Mouse (Mus musculus): Measurements from ENCODE around the gene Ltbp1. TPM values are rescaled to one million over a fixed set of nuclear protein-coding genes. Genes with fewer than 3 reads are reported as not detected.
A peak's percentile ranks its signal among the peaks of the same experiment; 100 is the strongest.

Gene Ltbp1
- total and polyA plus RNA-seq, 3 experiments: 2.3 to 6.4 (median 2.5) TPM

GRCm38 (mm10) chr17:75436819-75437218 is 431.5 kb downstream of the Ltbp1 start (continued):
- TF ChIP-seq KAT2A (IDR thresholded peaks at IDR 0.05; ENCODE audit: insufficient replicate concordance, low read length): no peak
- TF ChIP-seq IRF4 (IDR thresholded peaks at IDR 0.05; ENCODE audit: low read depth, low read length): no peak; the same call in 1 of the 2 replicates
- TF ChIP-seq USF1 (IDR thresholded peaks at IDR 0.05; ENCODE audit: low read depth, low read length): no peak
- no peak; the same call in 1 of the 2 replicates for TF ChIP-seq POLR2A (IDR thresholded peaks at IDR 0.05; ENCODE audit: low read depth, low read length)
- peak; percentile 28; the same call in 1 of the 2 replicates for TF ChIP-seq MAFK (IDR thresholded peaks at IDR 0.05; ENCODE audit: insufficient replicate concordance, low read length)
- 0 out of 2 replicates have a peak, but pooled peaks have one; percentile 11 for TF ChIP-seq E2F4 (IDR thresholded peaks at IDR 0.05; ENCODE audit: insufficient replicate concordance, low read depth, low read length)
- TF ChIP-seq RCOR1 (conservative IDR thresholded peaks at IDR 0.05; ENCODE audit: low read depth, low read length): 0 out of 2 replicates have a peak, but pooled peaks have one; percentile 15
- TF ChIP-seq MAX (IDR thresholded peaks at IDR 0.05; ENCODE audit: low read length): 0 out of 2 replicates have a peak, but pooled peaks have one; percentile 4

- H3K79me2 ChIP-seq (replicated peaks; ENCODE audit: control insufficient read depth, extremely low read depth, insufficient read depth, poor library complexity, severe bottlenecking): peaks cover 8% of the 10 kb centered on the region
- TF ChIP-seq JUND (conservative IDR thresholded peaks at IDR 0.05; ENCODE audit: low read depth, low read length) (peak; percentile 79), GABPA (IDR thresholded peaks at IDR 0.05; ENCODE audit: insufficient replicate concordance, low read depth, low read length) (no peak), BHLHE40 (IDR thresholded peaks at IDR 0.05; ENCODE audit: low read depth, low read length) (peak; percentile 66), CHD1 (IDR thresholded peaks at IDR 0.05; ENCODE audit: low read depth, low read length) (no peak; the same call in 1 of the 2 replicates), MYC (IDR thresholded peaks at IDR 0.05; ENCODE audit: low read depth, low read length) (peak; percentile 55; the same call in 1 of the 2 replicates), SMC3 (IDR thresholded peaks at IDR 0.05; ENCODE audit: low read depth, low read length) (no peak), EP300 (IDR thresholded peaks at IDR 0.05; ENCODE audit: low read length) (peak; percentile 71), JUN (IDR thresholded peaks at IDR 0.05; ENCODE audit: insufficient read depth, low read depth, low read length) (peak; percentile 65), CHD2 (IDR thresholded peaks at IDR 0.05; ENCODE audit: low read length) (no peak), SIN3A (IDR thresholded peaks at IDR 0.05; ENCODE audit: low read length) (no peak), MXI1 (IDR thresholded peaks at IDR 0.05; ENCODE audit: low read depth, low read length) (peak; percentile 50; the same call in 1 of the 2 replicates), ETS1 (conservative IDR thresholded peaks at IDR 0.05; ENCODE audit: low read depth, low read length) (peak; percentile 65; the same call in 1 of the 2 replicates), PAX5 (IDR thresholded peaks at IDR 0.05; ENCODE audit: low read length) (no peak), KAT2A (IDR thresholded peaks at IDR 0.05; ENCODE audit: insufficient replicate concordance, low read length) (no peak), TCF12 (IDR thresholded peaks at IDR 0.05; ENCODE audit: low read depth, low read length) (0 out of 2 replicates have a peak, but pooled peaks have one; percentile 19), IRF4 (IDR thresholded peaks at IDR 0.05; ENCODE audit: low read depth, low read length) (peak; percentile 53)
- dilution Hi-C loops (cut with MboI; ENCODE audit: extremely low pct_ligation_motif_present, extremely low pct_unique_long_range_greater_than_20kb, low sequenced_read_pairs): no loop called here
- H3K9me3 ChIP-seq (replicated peaks; ENCODE audit: low read length): peaks cover 2% of the 10 kb centered on the region
- in situ Hi-C loops (cut with MboI; ENCODE audit: low pct_ligation_motif_present, low pct_unique_long_range_greater_than_20kb, low sequenced_read_pairs): no loop called here
- H3K36me3 ChIP-seq (replicated peaks in 1 of 2; ENCODE audit: control insufficient read depth in 1 of 2, insufficient read depth in 1 of 2, low read length in 1 of 2): no peaks in the 10 kb centered on the region
- peaks cover 16 to 51% of the 10 kb centered on the region in 2 experiments for H3K4me1 ChIP-seq (ENCODE audit: control insufficient read depth in 1 of 2, insufficient read depth in 2 of 2)
- no peaks in the 10 kb centered on the region for H3K27me3 ChIP-seq (replicated peaks)
- H3K27ac ChIP-seq (ENCODE audit: insufficient read depth, low read depth): peak overlapping the region; percentile 92; the same call in 1 of the 2 replicates
- DNase-seq (ENCODE audit: extremely low read depth): peak; percentile 52
- peak overlapping the region in 2 of 3 experiments; percentile 15 to 53 for H3K4me3 ChIP-seq (replicated peaks in 1 of 3; ENCODE audit: low read depth in 2 of 3, low read length in 2 of 3, poor library complexity in 1 of 3)
- peak overlapping the region; percentile 55 for H3K9ac ChIP-seq (ENCODE audit: insufficient read depth, low read depth)
- peak overlapping the region; percentile 98 for H3K4me2 ChIP-seq (ENCODE audit: insufficient read depth, low read depth, poor library complexity, severe bottlenecking)
These were observed 431.9 kb downstream of the Ltbp1 start for GRCm38 (mm10) chr17:75437239-75437750.

Data from CH12.LX (cell line).